Mouse (Mus musculus) R1 (cell line): ENCODE results near the gene Zc3hc1.
"Not testable (repeated sequence)": the region's sequence is repeated elsewhere in the genome, so short reads cannot be mapped to it uniquely, and the experiment has no call there.

Experiments
- DNase-seq: peaks from one replicate; pipeline ENCODE4 v3.0.0-alpha.2; 2018; ENCODE audit warnings: low read depth, low spot score

Gene Zc3hc1

DNA sequence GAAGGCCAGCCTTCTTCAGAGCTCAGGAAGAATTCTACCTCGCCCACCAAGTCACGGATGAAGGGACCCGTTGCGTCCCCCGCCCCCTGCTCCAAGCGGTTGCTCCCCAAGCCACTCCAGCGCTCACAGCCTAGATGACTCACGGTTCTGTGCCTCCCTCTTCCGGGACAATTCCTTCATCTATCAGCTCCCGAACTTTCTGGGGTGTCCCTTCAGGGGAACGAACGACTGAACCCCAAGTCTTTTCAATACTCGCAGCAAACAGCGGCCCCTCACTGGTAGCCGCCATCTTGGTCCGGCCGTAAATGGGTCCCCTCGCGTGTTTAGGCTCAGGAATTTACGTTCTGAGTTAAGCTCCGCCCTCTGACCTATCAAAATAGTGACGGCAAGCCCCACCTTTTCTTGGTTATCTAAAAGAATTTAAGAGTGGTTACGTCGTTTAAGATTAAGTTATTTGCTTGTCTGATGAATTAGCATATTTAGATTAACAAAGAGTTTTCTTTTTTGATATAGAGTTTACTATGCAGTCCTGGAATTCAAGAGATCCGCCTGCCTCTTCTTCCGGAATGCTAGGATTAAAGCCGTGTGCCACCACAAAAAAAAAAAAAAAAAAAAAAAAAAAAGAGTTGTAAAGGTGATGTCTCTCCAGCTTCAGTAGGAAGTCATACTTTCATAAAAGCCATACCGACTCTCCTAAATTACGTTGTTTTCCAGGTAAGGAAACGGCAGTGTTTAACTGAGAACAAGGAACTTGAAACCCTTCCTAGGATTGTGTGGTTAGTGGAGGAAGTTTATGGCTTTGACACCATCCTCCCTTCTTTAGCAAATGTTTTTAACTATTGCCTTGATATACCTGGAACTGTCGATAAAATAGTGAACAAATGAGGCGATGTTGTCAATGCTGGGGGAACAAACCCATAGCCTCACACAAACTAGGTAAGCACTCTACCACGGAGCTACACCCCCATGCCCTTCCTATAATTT is at the start of gene Zc3hc1:
Zc3hc1 (minus strand) TSS at position 315 of the 984 bp plus-strand sequence.
- peak; percentile 96 for DNase-seq

DNA sequence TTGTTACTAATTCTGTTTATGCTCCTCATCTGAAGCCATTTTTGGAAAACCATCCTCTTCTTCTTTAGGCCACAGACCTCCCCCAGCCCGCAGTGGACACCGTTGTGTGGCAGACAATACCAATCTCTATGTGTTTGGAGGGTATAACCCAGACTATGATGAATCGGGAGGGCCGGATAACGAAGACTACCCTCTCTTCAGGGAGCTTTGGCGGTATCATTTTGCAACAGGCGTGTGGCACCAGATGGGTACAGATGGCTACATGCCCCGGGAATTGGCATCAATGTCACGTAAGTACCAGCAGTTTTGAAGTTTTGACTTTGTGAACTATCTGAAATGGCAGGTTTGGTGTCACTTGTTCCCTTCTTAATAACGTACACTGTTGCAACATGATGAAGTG is 48.7 kb upstream of the Zc3hc1 start:
- DNase-seq: no peak

DNA sequence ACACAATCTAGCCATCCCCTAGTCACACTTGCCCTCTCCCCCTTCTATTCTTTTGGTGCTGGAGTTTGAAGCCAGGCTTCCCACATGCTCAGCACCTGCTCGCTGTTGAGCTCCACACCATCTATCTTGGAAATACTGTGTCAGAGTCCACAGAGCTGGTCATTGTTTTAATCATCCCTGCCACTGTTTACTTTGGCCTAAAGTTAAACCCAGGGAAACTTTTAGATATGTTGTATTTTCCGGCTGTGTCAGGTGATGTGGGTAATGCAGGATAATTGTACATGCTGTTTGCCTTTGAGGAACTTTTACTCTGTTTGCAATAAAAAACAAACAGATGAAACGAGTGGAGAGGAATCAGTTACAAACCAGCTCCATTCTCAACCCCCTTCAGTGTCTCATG is 46.2 kb upstream of the Zc3hc1 start:
- DNase-seq: no peak

DNA sequence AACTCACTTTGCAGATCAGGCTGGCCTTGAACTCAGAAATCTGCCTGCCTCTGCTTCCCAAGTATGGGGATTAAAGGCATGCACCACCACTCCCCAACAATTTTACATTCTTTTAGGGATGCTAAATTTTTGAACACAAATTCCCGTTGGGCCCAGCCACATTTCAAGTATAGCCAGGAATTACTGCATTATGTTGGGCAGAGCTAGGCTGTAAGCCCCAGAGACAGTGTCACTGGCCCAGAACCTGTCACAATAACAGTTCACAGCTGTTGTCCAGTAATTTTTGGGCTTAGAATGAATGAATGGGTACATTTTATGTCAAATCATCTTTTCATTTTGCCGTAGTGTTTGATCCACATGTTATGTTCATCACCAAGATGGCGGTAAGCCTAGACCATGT is 45.6 kb upstream of the Zc3hc1 start:
- no peak for DNase-seq

DNA sequence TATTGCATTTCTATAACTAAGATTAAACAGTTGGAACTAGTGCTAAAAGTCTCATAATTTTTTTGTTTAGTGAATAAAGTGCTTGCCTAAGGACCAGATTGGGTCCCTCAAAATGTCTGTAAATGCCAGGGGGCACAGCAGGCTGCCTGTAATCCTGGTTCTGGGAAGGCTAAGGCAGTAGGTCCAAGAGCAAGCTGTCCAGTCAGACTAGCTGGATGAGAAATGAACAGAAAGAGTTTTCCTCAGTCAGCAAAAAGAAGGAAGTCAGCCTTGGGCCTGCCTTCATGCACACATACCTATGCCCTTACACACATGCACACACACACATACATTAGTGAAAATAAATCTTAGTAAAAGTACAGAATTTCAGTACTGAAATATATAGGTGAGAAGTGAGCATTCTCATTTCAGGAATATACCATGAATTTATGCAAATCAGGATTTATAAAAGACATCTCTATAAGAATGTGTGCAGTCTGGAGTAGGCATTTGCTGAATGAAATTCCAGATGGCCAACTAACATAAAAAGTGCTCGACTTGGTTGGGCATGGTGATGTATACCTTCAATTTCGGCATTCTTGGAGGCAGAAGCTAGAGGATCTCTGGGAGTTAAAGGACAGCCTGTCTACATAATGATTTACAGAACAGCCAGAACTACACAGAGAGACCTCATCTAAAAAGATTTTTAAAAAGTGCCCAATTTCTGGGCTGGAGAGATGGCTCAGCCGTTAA is 41.8 kb upstream of the Zc3hc1 start:
- no peak for DNase-seq

DNA sequence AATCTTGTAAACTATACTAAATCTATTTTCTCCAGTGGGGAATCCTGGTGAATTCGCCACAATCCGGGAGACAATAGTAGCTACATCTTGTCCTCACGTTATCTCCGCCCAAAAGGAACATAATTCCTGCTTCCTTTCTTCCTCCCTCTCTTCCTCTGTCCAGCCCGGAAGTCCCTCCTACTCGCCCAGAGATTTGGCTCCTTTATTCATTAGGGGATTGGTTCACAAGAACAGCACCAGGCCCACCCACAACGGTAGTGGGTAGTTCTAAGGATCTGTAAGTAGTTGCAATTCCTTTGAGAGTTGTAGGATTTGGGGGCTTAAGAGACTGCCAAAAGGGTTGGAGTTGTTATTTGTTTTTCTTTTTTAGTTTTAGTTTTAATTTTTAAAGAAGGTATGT is 26.0 kb upstream of the Zc3hc1 start:
- DNase-seq: peak; percentile 84

DNA sequence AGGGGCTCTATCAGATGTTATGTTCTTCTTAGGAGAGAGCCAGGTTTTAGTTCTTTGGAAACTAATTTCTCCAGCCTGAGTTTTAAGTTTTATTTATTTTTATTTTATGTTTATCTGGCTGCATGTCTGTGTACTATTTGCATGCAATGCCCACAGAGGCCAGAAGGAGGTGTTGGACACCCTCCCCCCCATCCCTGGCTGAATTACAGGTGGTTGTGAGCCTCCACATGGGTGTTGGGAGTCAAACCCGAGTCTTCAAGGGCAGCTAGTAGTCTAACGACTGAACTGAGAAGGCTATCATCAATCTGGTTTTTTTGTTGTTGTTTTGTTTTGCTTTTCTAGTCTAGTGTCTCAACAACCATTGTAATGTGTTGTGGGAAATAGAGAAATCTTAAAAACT is 25.3 kb upstream of the Zc3hc1 start:
- DNase-seq: peak; percentile 51

DNA sequence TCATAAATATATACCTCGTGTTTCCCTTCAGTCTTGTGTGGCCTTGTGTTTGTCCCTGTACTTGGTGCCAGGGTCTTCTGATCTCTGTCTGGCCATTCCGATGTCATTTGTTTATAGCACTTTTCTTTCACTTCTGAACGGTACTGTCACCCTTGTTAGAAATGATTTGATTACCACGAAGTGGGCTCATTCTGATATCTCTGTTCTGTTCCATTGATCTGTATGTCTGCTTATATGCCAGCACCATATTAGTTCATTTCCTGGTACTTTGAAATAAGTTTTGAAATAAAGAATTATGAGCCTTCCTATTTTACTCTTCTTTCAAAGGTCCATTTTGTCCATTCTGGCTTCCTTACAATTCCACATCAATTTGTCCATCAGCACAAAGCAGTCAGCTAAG is 20.5 kb upstream of the Zc3hc1 start:
- no peak for DNase-seq

DNA sequence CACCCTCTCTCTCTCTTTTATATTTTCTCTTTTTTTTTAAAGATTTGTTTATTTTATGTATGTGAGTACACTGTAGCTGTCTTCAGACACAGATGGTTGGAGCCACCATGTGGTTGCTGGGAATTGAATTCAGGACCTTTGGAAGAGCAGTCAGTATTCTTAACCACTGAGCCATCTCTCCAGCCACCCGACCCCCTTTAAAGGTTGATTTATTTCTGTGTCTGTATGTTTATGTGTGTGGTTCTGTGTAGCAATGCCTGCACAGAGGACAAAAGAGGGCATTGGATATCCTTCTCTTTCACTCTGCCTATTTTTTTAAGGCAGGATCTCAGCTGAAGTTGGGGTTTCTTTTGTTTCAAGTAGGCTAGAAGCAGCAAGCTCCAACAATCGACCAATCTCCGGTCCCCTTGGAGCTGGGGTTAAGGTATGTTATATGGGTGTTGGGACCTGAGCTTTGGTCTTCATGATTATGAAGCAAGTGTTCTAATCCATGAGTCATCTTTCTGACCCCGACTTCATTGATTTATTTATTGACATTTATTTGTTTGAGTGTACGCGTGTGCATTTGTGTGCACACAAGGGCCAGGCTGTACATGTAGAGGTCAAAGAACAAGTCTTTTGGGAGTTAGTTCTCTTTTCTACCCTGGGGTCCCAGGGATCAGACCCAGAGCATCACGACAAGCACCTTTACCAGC is 18.7 kb upstream of the Zc3hc1 start:
- no peak for DNase-seq

DNA sequence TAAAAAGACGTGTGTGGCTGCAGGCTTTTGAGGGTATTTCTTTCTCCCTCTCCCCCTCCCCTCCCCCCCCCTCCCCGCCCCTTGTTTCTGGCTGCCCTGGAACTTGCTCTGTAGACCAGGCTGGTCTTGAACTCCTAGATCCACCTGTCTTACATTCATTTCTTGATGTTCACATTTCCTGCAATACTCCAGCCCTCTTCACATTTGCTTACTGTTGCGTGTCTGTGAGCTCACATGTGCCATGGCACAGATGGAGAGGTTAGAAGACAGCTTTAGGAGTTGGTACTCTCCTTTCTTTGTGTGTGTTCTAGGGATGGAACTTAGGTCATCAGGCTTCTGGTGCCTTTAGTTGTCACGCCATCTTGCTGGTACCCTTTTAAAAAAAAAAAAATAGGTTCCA is 17.4 kb upstream of the Zc3hc1 start:
- DNase-seq: no peak

DNA sequence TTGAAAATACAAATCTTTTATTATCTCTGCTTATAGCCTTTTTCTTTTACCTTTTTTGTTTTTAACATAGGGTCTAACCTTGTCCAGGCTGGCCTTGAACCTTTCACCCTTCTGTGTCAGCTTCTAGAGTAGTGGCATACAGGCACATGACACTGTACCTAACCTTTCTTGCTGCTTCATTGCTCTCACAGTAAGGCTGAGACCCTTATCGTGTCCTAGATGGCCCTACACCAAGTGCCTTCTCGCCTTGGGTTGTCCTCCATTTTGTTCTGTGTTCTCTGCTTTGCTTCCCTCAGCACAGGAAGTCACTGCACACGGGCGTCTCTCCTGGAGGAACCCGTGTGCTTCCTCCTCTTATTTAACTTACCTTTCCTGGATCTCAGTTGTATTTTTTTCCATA is 13.8 kb upstream of the Zc3hc1 start:
- DNase-seq: no peak

DNA sequence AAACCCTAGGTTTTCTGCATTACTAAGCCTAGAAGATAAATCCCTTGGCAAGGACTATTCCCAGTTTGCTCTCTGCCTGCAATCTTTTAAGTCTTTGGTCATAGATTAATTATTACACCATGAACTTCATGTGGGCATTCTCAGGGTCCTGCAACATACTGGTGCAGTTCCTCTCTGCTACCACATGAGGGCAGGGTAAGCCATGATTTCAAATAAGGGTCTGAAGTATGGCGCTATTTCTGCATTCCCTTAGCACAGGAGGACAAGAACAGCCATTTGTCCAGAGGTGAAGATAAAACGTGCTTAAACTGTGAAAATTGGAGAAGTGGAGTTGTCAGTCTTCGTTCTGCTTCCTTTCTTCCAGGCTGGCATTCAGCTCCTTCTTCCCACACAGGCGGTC is 12.6 kb upstream of the Zc3hc1 start:
- DNase-seq: peak; percentile 83

DNA sequence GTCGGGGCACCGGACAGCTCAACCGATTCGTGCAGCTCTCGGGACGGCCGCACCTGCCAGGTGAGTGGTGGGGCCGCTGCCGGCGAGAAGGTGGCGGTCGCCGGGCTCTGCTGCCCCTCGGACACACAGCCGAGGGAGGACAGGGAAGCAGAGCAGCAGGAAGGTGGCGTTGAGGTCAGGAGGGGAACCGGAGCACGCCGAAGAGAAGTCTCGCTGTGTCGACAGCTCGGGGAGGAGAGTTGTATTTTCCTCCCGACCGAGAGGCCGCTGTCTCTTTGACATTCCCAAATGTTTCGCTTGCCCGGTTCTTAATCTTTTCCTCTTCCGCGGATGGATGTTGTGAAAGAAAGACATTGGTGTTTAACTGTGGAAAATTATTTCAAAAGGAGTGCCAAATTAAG is 11.3 kb upstream of the Zc3hc1 start:
- peak; percentile 49 for DNase-seq

DNA sequence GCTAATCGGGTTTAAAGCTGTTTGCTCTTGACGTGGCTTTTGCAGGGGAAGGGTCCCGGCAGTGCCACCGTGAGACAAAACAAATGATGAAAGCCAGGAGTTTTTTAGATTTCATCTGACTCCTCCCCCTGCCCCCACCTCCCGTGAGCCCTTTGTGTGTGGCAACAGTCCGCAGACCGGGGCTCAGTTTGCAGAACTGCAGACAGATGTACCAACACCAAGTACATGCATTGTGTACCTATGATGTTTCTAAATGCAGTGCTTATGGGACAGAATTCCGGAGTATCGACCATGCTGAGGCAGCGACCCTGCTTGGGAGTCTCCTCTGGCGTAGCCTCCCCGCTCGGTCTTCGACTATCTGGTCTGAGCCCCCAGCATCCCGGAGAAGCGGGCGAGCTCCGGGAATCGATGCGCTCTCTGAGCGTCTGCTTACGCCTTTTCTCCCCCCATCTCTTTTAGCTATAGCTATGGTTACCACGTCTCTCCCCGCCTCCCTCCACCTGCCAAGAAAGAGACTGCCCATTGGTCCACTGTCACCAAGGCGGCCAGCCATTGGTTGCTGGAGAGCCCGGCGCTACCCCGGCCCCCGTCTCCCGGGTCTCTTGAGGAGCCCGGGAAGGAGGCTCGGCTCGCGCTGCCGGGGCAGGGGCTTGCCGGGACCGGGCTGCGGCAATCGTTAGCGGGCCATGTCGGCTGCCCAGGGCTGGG is 10.6 kb upstream of the Zc3hc1 start, which contains the start of gene Klhdc10:
Klhdc10 (plus strand) TSS at position 561 of the 708 bp plus-strand sequence.
- peak; percentile 99 for DNase-seq

DNA sequence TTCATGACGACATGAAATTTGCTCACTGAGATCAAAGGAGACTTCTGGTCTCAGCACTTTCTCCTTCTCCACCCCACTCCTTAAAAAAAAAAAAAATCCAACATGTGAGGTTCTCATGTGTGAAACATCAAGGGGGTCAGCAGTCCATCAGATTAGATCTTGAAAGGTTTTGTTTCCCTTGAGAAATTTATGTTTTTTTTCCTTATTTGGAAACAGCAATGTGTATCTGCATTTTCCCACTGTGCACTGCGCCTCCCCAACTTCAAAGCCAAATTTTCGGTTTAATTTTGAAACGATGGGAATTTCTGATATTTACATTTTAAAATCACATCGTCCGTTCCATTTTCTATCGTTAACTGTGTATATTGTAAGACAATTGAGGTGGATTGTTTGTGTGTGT is 9.9 kb upstream of the Zc3hc1 start:
- no peak for DNase-seq

DNA sequence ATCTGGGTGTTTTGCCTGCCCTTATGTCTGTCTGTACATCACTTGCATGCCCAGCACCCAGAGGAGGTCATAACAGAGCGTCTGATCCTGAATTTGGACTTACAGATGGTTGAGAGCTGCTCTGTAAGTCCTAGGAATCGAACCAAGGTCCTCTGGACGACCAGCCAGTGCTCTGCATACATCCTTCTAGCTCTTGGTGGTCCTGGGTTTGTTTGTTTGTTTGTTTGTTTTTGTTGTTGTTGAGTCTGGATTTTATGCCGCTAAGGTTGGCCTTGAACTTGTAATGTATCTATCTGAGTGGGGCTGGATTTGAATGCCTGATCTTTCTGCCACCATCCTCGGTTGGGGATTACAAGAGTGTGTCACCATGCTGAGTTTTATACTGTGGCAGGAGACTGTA is 9.3 kb upstream of the Zc3hc1 start:
- DNase-seq: no peak

DNA sequence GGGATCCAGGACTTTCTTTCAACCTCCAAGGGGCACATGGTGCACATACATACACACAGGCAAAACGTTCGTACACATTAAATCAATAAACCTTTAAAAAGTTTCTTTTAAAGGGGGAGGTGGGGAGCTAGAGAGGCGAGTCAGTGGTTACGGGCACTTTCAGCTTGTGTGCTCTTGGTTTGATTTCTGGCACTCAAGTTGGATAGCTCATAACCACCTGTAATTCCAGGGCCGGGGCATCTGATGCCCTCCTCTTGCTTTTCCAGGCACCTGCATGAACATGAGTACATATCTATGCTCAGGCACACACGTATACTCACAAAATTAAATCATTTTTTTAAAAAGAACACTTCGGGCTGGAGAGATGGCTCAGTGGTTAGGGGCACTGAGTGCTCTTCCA is 1.2 kb upstream of the Zc3hc1 start:
- no peak for DNase-seq

DNA sequence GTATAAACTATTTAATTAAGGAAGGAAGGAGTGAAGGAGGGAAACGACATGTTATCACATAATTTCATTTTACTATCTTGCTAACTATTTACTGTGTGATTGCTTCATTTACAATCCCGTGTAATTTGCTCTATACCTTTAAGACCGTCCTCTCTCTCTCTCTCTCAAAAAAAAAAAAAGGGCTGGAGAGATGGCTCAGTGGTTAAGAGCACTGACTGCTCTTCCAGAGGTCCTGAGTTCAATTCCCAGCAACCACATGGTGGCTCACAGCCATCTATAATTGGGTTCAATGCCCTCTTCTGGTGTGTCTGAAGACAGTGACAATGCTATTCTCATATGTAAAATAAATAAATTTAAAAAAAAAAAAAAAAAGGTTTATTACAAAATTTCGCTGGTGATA is 557 bp downstream of the Zc3hc1 start:
- not testable (repeated sequence) for DNase-seq

DNA sequence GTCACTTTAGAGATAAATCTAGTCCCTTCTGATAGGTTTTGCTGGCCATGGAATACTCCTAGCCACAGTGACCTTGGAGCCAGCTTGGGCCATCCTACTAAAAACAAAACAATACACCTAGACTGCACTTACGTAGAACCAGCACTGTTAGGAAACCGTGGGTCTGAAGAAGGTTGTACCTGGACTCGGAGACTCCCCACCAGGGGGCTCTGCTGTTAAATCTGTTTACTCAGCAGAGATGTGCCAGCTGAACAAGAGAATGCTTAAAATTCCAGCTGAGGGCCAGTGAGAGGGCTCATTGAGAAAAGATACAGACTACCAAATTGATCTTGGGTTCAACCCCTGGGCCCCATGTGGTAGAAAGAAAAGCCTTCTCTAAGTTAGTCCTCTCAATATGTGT is 9.7 kb downstream of the Zc3hc1 start:
- peak; percentile 71 for DNase-seq

DNA sequence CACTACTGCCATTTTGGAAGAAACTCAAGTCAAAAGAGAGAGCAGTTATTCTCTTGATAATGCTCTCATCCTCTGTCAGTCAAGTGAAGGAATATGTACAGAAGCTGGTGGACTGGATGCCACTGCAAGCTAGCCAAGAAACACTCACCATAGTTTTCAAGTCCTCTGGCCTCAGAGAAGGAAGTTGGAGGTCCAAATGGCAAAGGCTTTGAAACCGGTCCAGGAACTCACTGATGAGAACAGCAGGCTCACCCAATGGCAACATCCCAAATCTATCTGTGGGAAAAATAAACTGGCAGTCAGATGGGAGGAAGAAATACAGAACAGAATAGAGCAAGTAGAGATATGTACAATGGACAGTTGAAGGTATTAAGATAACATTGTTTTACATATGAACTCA is 15.0 kb downstream of the Zc3hc1 start:
- DNase-seq: no peak

DNA sequence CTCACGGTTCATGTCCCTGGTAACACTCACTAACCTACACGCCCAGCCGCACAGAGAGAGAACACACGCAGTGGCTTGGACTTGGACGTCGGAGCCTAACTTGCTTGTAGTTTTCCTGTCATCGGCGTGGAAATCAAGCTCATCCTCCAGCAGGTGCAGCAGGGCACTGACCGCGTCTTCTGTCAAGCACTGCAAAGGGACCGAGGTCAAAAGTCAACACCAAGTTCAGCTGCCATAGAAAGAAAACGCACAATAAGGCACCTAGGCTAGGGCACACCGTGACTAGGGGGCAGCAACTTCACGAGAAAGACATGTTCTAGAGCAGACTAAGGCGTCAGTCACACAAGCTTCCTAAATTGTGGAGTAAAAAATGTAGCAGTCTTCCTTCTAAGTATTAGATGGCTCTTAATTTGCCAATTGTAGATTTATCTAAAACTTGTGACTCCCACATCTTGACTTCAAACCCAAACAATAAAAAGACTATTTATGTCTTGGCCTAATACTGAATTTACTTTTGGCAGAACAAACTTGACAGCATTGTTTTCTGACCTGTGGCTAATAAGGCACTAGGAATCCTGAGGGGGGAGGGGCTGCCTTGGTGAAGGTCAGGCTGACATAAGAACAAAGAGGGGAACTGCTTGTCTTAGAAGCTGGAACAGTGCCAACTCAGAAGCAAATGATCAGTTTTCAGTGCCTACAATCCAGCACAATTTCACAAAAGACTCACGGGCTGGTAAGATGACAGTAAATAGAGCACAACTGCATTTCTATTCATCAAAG is 15.9 kb downstream of the Zc3hc1 start:
- peak; percentile 68 for DNase-seq
